Comparison of ENCODE assay signal across 7 mouse cellular contexts in genomic region chr9:107770374-107771290, GRCm38 (mm10). TPM values are rescaled to one million over a fixed set of nuclear protein-coding genes. Genes with fewer than 3 reads are reported as not detected.
DNase-seq lines count a peak whose midpoint lies in the region; ATAC-seq and TF ChIP-seq lines count a peak whose summit lies in the region.

Gene Rbm5, minus strand, starts transcription at chr9:107770996.

- peaks cover 72% of the 10 kb centered on the region for H3K36me3 ChIP-seq in embryonic facial prominence, embryonic 10.5 days (replicated peaks)
- H3K36me3 ChIP-seq in intestine, postnatal 0 days (ENCODE audit: control insufficient read depth, insufficient read depth), result peaks cover 49% of the 10 kb centered on the region
- peaks cover 64% of the 10 kb centered on the region for H3K36me3 ChIP-seq in midbrain, embryonic 12.5 days
- H3K36me3 ChIP-seq in small intestine, adult 2 months (ENCODE audit: control insufficient read depth, insufficient read depth, low read length), result peaks cover 35% of the 10 kb centered on the region

- intact Hi-C loops in left cerebral cortex, postnatal 4 days (cut with DNase I), result no loop called here

- H3K4me3 ChIP-seq in embryonic facial prominence, embryonic 10.5 days, result peak within 1 kb of the TSS; percentile 76
- peak within 1 kb of the TSS; percentile 100 for H3K4me3 ChIP-seq in intestine, postnatal 0 days (ENCODE audit: low read depth, low read length)
- H3K4me3 ChIP-seq in midbrain, embryonic 12.5 days, result peak within 1 kb of the TSS; percentile 74
- peak within 1 kb of the TSS; percentile 84 for H3K4me3 ChIP-seq in small intestine, adult 2 months (ENCODE audit: low read depth, low read length)

- TF ChIP-seq CTCF in intestine, postnatal 0 days (IDR thresholded peaks at IDR 0.05; ENCODE audit: low read depth), result no peak
- no peak for TF ChIP-seq CTCF in small intestine, adult 2 months (IDR thresholded peaks at IDR 0.05; ENCODE audit: extremely low read depth, insufficient read length, insufficient replicate concordance, low read depth, low read length)

- peaks cover 18% of the 10 kb centered on the region for H3K4me1 ChIP-seq in embryonic facial prominence, embryonic 10.5 days
- no peaks in the 10 kb centered on the region for H3K4me1 ChIP-seq in intestine, postnatal 0 days (replicated peaks; ENCODE audit: control insufficient read depth, insufficient read depth, low read length)
- peaks cover 14% of the 10 kb centered on the region for H3K4me1 ChIP-seq in midbrain, embryonic 12.5 days
- peaks cover 3% of the 10 kb centered on the region; the same call in 1 of the 2 replicates for H3K4me1 ChIP-seq in small intestine, adult 2 months (ENCODE audit: control insufficient read depth, insufficient read depth, insufficient read length, low read length)

- H3K4me2 ChIP-seq in intestine, postnatal 0 days (replicated peaks; ENCODE audit: low read depth), result peak within 1 kb of the TSS; percentile 65
- H3K4me2 ChIP-seq in midbrain, embryonic 12.5 days (replicated peaks), result peak within 1 kb of the TSS; percentile 62

- H3K9ac ChIP-seq in intestine, postnatal 0 days (ENCODE audit: low read depth, low read length), result peak within 1 kb of the TSS; percentile 99
- H3K9ac ChIP-seq in midbrain, embryonic 12.5 days (replicated peaks), result peak within 1 kb of the TSS; percentile 99

- H3K27ac ChIP-seq in embryonic facial prominence, embryonic 10.5 days (replicated peaks), result peak within 1 kb of the TSS; percentile 98
- peak within 1 kb of the TSS; percentile 94 for H3K27ac ChIP-seq in intestine, postnatal 0 days (ENCODE audit: low read depth, low read length)
- H3K27ac ChIP-seq in midbrain, embryonic 12.5 days (replicated peaks), result peak within 1 kb of the TSS; percentile 93
- H3K27ac ChIP-seq in small intestine, adult 2 months (ENCODE audit: insufficient read depth, low read depth, low read length), result peak within 1 kb of the TSS; percentile 88

- WGBS in embryonic facial prominence, embryonic 10.5 days, result under 1% methylated on average over 60 of the region's 60 CpGs
- under 1% methylated on average over 60 of the region's 60 CpGs for WGBS in intestine, postnatal 0 days
- under 1% methylated on average over 60 of the region's 60 CpGs for WGBS in midbrain, embryonic 12.5 days
- WGBS in small intestine, adult 2 months, result under 1% methylated on average over 60 of the region's 60 CpGs

- DNase-seq in adrenal gland, postnatal 10 days, result peak; percentile 95
- DNase-seq in embryonic facial prominence, embryonic 10.5 days (ENCODE audit: low spot score), result peak; percentile 96
- peak; percentile 47 for DNase-seq in gonadal fat pad, adult 2 months (ENCODE audit: low read depth)
- DNase-seq in left cerebral cortex, postnatal 4 days, result peak; percentile 96

- no peaks in the 10 kb centered on the region for H3K27me3 ChIP-seq in embryonic facial prominence, embryonic 10.5 days (replicated peaks; ENCODE audit: low read depth, poor library complexity, severe bottlenecking)
- H3K27me3 ChIP-seq in intestine, postnatal 0 days (replicated peaks; ENCODE audit: control insufficient read depth, insufficient read depth, low read length), result no peaks in the 10 kb centered on the region
- H3K27me3 ChIP-seq in midbrain, embryonic 12.5 days, result no peaks in the 10 kb centered on the region
- H3K27me3 ChIP-seq in small intestine, adult 2 months (ENCODE audit: control insufficient read depth, insufficient read depth, low read length), result no peaks in the 10 kb centered on the region

- no peaks in the 10 kb centered on the region for H3K9me3 ChIP-seq in embryonic facial prominence, embryonic 10.5 days
- no peaks in the 10 kb centered on the region for H3K9me3 ChIP-seq in intestine, postnatal 0 days (ENCODE audit: control insufficient read depth)
- no peaks in the 10 kb centered on the region for H3K9me3 ChIP-seq in midbrain, embryonic 12.5 days

- peak; percentile 93 for TF ChIP-seq POLR2A in small intestine, adult 2 months (IDR thresholded peaks at IDR 0.05; ENCODE audit: low read depth, low read length)

- ATAC-seq in intestine, postnatal 0 days, result peak; percentile 100
- ATAC-seq in midbrain, embryonic 12.5 days (ENCODE audit: low FRiP score, low read depth), result peak; percentile 100

RNA-seq across cellular contexts. Expression of gene Rbm5, which starts in this region (rescaled TPM):
- 100 to 1,000 TPM in 1 of 2 experiments, 10 to 100 TPM in 1; 97.7 to 131 TPM for total RNA-seq in adrenal gland, postnatal 10 days (2021)
- polyA plus RNA-seq in embryonic facial prominence, embryonic 10.5 days (2016; fragmentation: Nextera tagmentation; extraction: Ambion mirVana), result 200 and 206 TPM in 2 replicates
- 59.3 and 73.5 TPM in 2 replicates for polyA plus RNA-seq in gonadal fat pad, adult 2 months (2012; rRNA removed)
- 48.9 and 51.4 TPM in 2 replicates for polyA plus RNA-seq in intestine, postnatal 0 days (2015; fragmentation: Nextera tagmentation; extraction: Ambion mirVana)
- 100 to 1,000 TPM; 194 to 195 TPM for total RNA-seq in left cerebral cortex, postnatal 4 days (2021)
- polyA plus RNA-seq in midbrain, embryonic 12.5 days (2016; fragmentation: Nextera tagmentation; extraction: Ambion mirVana), result 266 and 271 TPM in 2 replicates
- 18.0 and 48.9 TPM in 2 replicates for polyA plus RNA-seq in small intestine, adult 2 months (2012; rRNA removed)

Comparison
In these comparisons a context has a peak if more than half of its experiments do, and no peak if none do; other contexts are left out.
1. Peak in every context shown above with its lines: DNase-seq, ATAC-seq, H3K4me3 ChIP-seq and H3K27ac ChIP-seq.